Mouse (Mus musculus) adrenal gland, adult (tissue): Measurements from ENCODE around the gene Ptpn1.
A peak's percentile ranks its signal among the peaks of the same experiment; 100 is the strongest.

Experiments used
- DNase-seq, 2 experiments: peaks; one replicate each; pipeline ENCODE4 v3.0.0; 2022 to 2023; ENCODE audit warnings: low spot score in 1 of 2; ENCODE audit not compliant: inconsistent age in 2 of 2

Gene Ptpn1

GRCm38 (mm10) chr2:168004369-168004768 is 72.5 kb downstream of the Ptpn1 start:
- DNase-seq: no peak

- DNase-seq: no peak
Measured at GRCm38 (mm10) chr2:168005005-168005404, 73.1 kb downstream of the Ptpn1 start.

GRCm38 (mm10) chr2:168005616-168006015 is 73.8 kb downstream of the Ptpn1 start:
- peak in 1 of 2 experiments; percentile 21 for DNase-seq

- no peak for DNase-seq
Measured at GRCm38 (mm10) chr2:168006489-168006888, 74.6 kb downstream of the Ptpn1 start.

- DNase-seq: no peak
Measured at GRCm38 (mm10) chr2:168008132-168008531, 76.3 kb downstream of the Ptpn1 start.

GRCm38 (mm10) chr2:168009936-168010668 is 78.2 kb downstream of the Ptpn1 start, which contains the start of gene Ripor3:
Gene Ripor3 (minus strand): TSS chr2:168010618.
- peak; percentile 77 to 91 for DNase-seq

GRCm38 (mm10) chr2:168010893-168011292 is 79.0 kb downstream of the Ptpn1 start:
- DNase-seq: no peak

- peak; percentile 55 to 88 for DNase-seq
Measured at GRCm38 (mm10) chr2:168016951-168017391, 85.1 kb downstream of the Ptpn1 start.

GRCm38 (mm10) chr2:168019201-168019715 is 87.4 kb downstream of the Ptpn1 start:
- DNase-seq: peak; percentile 30 to 70

GRCm38 (mm10) chr2:168023763-168024402 is 92.0 kb downstream of the Ptpn1 start:
- no peak for DNase-seq

GRCm38 (mm10) chr2:168025174-168025573 is 93.3 kb downstream of the Ptpn1 start:
- DNase-seq: no peak

- DNase-seq: no peak
Measured at GRCm38 (mm10) chr2:168025882-168026281, 94.0 kb downstream of the Ptpn1 start.

GRCm38 (mm10) chr2:168026467-168026866 is 94.6 kb downstream of the Ptpn1 start:
- no peak for DNase-seq

- no peak for DNase-seq
Measured at GRCm38 (mm10) chr2:168028376-168028775, 96.5 kb downstream of the Ptpn1 start.
